22 mouse cellular contexts compared by ENCODE assay signal in genomic region chr15:5326996-5327395, GRCm38 (mm10).
A peak's percentile ranks its signal among the peaks of the same experiment; 100 is the strongest.
DNase-seq lines count a peak whose midpoint lies in the region; TF ChIP-seq lines count a peak whose summit lies in the region.
"Had no signal": no experiment of that assay in that cellular context is flagged by ENCODE, and none has a peak within 500 bp of the region (broad histone marks: within the 10 kb centered on the region; RNA-seq: fewer than 3 reads in every experiment).

No protein-coding gene starts in this region.

- H3K9me3 ChIP-seq in heart, embryonic 10.5 days, result no peaks in the 10 kb centered on the region
- H3K9me3 ChIP-seq: embryonic facial prominence, embryonic 10.5 days; embryonic facial prominence, embryonic 12.5 days; forebrain, embryonic 13.5 days; G1E had no signal

- no peak overlapping the region for H3K9ac ChIP-seq in heart, adult 2 months (ENCODE audit: low read depth, low read length)
- H3K9ac ChIP-seq: embryonic facial prominence, embryonic 12.5 days; forebrain, embryonic 13.5 days had no signal

- TF ChIP-seq POLR2A in heart, adult 2 months (IDR thresholded peaks at IDR 0.05; ENCODE audit: insufficient read depth, low read depth, low read length), result no peak

- no peak for DNase-seq in gastrocnemius, adult 2 months
- no peak for DNase-seq in gastrocnemius, adult 18-20 months (ENCODE audit: low spot score)
- no peak for DNase-seq in heart, adult 2 months
- DNase-seq in heart, embryonic 10.5 days (ENCODE audit: low spot score), result no peak
- DNase-seq in heart, adult 9 months (ENCODE audit: low spot score in 2 of 2), result peak; percentile 28 to 56
- DNase-seq in heart, postnatal 14 days, result no peak
- peak; percentile 25 for DNase-seq in skeletal muscle tissue, adult 2 months (ENCODE audit: low read depth, low spot score)
- DNase-seq: adrenal gland, adult 8-10 months; adrenal gland, postnatal 14 days; adrenal gland, postnatal 36 days; B cell, adult 2 months; cerebellum, adult 11-12 months; cerebellum, adult 2 months; cerebellum, adult 9-10 months; cerebellum, postnatal 10 days; cerebellum, postnatal 25 days had no signal

- 0 out of 2 replicates have a peak, but pooled peaks have one; percentile 50 for TF ChIP-seq EP300 in heart, adult 2 months (IDR thresholded peaks at IDR 0.05; ENCODE audit: insufficient read depth, low read depth, low read length)

- peak overlapping the region; percentile 28; the same call in 1 of the 2 replicates for H3K27ac ChIP-seq in gastrocnemius, adult 2 months
- peak overlapping the region; percentile 24 for H3K27ac ChIP-seq in heart, adult 2 months
- no peak overlapping the region for H3K27ac ChIP-seq in heart, embryonic 10.5 days
- H3K27ac ChIP-seq: embryonic facial prominence, embryonic 10.5 days; embryonic facial prominence, embryonic 12.5 days; forebrain, embryonic 13.5 days had no signal

- no peak for TF ChIP-seq CTCF in gastrocnemius, adult 2 months (IDR thresholded peaks at IDR 0.05)
- no peak for TF ChIP-seq CTCF in heart, adult 2 months (IDR thresholded peaks at IDR 0.05)

- intact Hi-C loops in gastrocnemius, adult 2 months (cut with DNase I), result no loop called here
- intact Hi-C loops in heart, adult 2 months (cut with DNase I), result loop anchor here (5.0 kb wide), 1 partner anchor 85 kb away; the partner anchor contains the start of gene Ptger4
- intact Hi-C loops in heart, postnatal 14 days (cut with DNase I), result no loop called here

- no peaks in the 10 kb centered on the region; the same call in 1 of the 2 replicates for H3K4me1 ChIP-seq in heart, adult 2 months (ENCODE audit: control insufficient read depth, insufficient read depth, low read length)
- no peaks in the 10 kb centered on the region for H3K4me1 ChIP-seq in heart, embryonic 10.5 days
- H3K4me1 ChIP-seq: embryonic facial prominence, embryonic 10.5 days; embryonic facial prominence, embryonic 12.5 days; forebrain, embryonic 13.5 days had no signal

- 57% methylated on average over 4 of the region's 4 CpGs for WGBS in heart, adult 2 months
- 77% methylated on average over 4 of the region's 4 CpGs for WGBS in heart, embryonic 10.5 days

- no peaks in the 10 kb centered on the region for H3K27me3 ChIP-seq in heart, adult 2 months (ENCODE audit: control insufficient read depth, insufficient read depth, low read length)
- no peaks in the 10 kb centered on the region for H3K27me3 ChIP-seq in heart, embryonic 10.5 days (ENCODE audit: insufficient read depth, poor library complexity, severe bottlenecking)
- H3K27me3 ChIP-seq: CH12.LX; embryonic facial prominence, embryonic 12.5 days; forebrain, embryonic 13.5 days; Patski had no signal

- no peaks in the 10 kb centered on the region for H3K36me3 ChIP-seq in heart, adult 2 months (ENCODE audit: control insufficient read depth, insufficient read depth, low read length)
- no peaks in the 10 kb centered on the region for H3K36me3 ChIP-seq in heart, embryonic 10.5 days
- H3K36me3 ChIP-seq: embryonic facial prominence, embryonic 10.5 days; embryonic facial prominence, embryonic 12.5 days; G1E had no signal

- H3K79me2 ChIP-seq in heart, adult 2 months (replicated peaks; ENCODE audit: control insufficient read depth, insufficient read depth, low read length), result no peaks in the 10 kb centered on the region

- H3K4me3 ChIP-seq in gastrocnemius, adult 2 months, result no peak overlapping the region
- no peak overlapping the region for H3K4me3 ChIP-seq in heart, adult 2 months
- H3K4me3 ChIP-seq in heart, embryonic 10.5 days, result no peak overlapping the region
- H3K4me3 ChIP-seq: embryonic facial prominence, embryonic 10.5 days; embryonic facial prominence, embryonic 12.5 days; forebrain, embryonic 13.5 days had no signal

Comparison
In these comparisons a context has a peak if more than half of its experiments do, and no peak if none do; other contexts are left out.
1. DNase-seq: peak in heart, adult 9 months (2 of 2) and skeletal muscle tissue, adult 2 months (single experiment); none in gastrocnemius, adult 2 months (single experiment), gastrocnemius, adult 18-20 months (single experiment), heart, adult 2 months (0 of 2), heart, embryonic 10.5 days (single experiment) and heart, postnatal 14 days (0 of 2).